Mouse (Mus musculus): ENCODE results near the gene Stpg3.

Gene Stpg3

DNA sequence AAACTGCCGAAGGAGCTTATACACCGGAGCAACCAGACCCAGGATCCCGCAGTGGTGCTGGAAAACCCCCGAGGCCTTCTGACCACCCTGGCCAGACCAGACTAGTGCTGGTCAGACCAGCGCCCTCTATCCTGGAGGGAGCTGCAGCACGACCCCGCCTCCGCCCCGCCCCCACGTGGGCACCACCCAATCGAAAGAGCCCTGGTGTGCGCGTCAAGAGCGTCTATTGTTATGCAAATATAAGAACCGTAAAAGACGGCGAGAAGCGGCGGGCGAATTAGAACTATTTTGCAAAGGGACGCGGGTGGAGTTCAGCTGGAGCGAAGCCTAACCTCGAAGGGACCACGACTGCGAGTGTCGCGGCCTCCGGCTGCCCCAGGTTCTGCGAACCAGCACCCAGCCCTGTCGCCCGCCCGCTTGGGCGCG, 33.9 kb downstream of the Stpg3 start, which contains the start of gene Nrarp:
Gene Nrarp (plus strand): TSS at position 281 of the 426 bp plus-strand sequence.
- in situ Hi-C loops (cut with MboI), result no loop called here

GRCm38 (mm10) chr2:25179566-25180217, 34.7 kb downstream of the Stpg3 start:
- in situ Hi-C loops (cut with MboI), result no loop called here

DNA sequence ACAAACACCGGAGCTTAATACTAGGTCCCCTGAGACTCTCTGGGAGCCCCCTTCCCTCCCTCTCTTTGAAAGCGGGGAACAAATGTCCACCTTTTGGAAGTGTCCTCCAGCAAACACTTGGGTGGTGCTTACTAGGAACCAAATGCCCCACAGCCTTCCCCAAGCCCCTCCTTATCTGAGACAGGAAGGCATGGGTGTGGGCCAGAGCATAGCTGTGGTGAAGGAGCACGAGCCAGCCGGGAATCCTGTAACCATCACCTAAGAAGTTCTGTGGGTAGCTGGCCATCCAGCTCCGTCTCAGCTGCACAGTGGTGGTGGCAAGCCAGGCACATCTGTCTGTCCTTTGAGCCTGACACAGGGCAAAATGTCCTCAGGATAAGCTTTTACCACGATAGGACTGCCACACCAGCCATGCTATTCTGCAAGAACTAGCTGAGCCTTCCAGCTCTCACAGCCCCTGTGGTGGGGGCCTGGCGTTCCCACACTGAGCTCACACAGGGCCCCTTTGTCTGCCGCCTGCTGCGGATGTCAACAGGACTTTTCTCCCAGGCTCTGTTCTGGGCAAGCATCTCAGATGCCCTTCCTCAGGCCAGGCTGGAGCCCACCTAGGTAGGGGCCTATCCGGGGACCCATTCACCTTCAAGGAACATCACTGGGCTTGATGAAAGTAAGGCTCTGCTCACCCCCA, 36.0 kb downstream of the Stpg3 start:
- in situ Hi-C loops (cut with MboI), result no loop called here

DNA sequence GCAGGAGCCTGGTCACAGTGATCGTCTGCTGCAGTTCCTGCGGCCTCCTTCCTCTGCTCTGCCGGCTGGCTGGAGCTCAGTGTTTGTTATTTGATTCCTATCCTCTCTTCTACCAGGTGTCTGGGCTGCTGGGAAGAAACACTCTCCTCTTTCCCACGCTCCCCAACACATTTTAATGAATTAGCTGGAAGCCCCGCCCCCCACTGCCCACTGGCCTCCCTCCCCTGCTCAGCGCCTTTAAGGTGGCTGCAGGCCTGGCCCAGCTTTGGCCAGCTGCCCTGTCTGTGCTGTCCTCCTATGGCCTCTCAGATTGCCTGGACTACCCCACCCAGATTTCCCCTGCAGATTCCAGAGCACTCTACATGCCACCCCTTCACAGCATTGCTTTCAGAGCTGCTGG, 36.8 kb downstream of the Stpg3 start:
- in situ Hi-C loops (cut with MboI), result no loop called here

GRCm38 (mm10) chr2:25177076-25177475, 37.4 kb downstream of the Stpg3 start:
- in situ Hi-C loops (cut with MboI), result no loop called here

- in situ Hi-C loops (cut with MboI), result no loop called here
These were observed 37.9 kb downstream of the Stpg3 start for GRCm38 (mm10) chr2:25176573-25176972.

- in situ Hi-C loops (cut with MboI), result no loop called here
These were observed 38.8 kb downstream of the Stpg3 start for GRCm38 (mm10) chr2:25175690-25176078.

DNA sequence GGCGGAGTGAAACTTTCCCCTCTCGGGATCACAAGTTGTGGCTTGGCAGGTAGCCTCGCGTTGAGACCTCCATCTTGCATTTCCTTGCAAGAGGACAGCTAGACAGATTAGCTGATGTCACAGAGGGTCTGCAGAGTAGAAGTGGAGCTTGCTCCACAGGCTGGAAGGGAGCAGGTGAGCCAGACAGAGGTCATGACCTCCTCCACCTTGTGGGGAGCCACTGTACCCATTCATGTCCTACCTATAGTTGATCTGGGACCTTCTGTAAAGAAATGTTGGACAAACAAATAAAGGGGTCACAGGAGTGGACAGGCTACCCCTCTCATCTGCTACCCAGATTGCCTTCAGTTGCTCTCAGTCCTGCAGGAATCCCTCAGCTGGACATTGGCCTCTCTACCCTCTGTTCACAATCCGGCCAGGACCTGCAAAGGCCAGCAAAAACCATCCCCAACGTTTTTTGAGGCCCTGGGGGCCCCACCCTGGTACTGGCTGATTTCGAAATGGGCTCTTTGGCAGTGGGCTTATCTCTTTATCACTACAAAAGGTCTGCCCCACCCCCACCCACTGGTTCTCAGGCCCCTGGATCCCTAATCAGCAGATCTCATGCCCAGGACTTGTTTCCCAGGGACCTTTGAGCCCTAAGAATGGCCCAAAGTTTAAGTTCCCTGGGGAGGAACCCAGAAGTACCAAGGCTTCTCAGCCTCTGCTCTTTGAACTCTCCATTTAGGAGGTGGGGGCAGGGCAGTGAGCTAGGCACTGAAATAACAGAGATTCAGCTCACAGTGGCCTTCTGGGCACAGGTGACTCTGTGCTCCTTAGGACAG, 39.4 kb downstream of the Stpg3 start:
- in situ Hi-C loops (cut with MboI), result no loop called here

GRCm38 (mm10) chr2:25173821-25174220, 40.6 kb downstream of the Stpg3 start:
- in situ Hi-C loops (cut with MboI), result no loop called here

DNA sequence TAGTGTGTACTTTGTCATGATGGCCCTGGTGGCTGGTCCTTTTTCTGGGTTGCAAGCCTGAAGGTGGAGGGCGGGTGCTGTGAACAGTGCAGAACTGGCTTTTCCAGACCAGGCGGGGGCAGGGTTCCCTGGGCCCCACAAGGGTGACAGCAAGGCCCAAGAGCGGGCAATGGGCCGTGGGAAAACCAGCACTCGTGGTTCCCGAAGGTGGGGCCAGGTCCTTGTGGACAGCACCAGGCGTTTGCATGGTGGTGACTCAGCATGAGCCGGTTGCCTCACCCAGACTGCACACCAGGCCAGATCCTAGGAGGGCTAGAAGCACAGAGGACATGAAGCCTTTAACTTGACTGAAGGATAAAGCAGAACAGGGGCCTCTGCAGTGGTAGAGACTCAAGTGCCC, 41.8 kb downstream of the Stpg3 start:
- in situ Hi-C loops (cut with MboI), result no loop called here

- in situ Hi-C loops (cut with MboI), result no loop called here
These were observed 42.7 kb downstream of the Stpg3 start for GRCm38 (mm10) chr2:25171769-25172153.

DNA sequence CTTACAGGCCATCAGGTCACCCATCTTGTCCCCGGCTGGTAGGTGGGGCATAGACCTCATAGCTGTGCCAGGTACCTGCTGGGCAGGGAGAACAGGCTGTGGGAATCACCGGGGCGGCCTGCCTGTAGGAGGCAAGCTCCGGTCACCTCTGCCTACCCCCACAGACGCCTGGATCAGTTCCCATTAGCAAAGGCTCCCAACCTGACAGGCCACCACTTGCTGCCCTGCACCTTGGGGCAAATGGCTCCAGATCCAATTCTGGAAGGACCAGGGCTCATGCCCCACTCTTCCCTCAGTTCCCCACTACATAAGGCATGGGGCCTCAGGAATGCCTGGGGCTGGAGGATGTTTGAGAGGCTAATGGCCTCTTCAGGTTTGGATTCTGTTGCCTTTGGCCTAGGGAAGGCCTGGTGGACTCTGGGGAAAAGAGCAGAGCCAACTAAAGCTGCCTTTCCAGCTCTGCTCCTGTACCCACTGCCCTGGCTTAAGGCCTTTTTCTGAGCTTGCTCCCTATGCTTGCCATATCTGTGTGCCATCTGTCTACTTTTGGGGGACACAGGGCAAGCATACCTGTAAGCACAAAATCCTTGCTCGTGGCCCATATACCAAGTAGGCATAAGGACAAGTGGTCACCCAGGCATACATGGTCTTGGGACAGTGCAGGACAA, 43.2 kb downstream of the Stpg3 start:
- in situ Hi-C loops (cut with MboI), result no loop called here

DNA sequence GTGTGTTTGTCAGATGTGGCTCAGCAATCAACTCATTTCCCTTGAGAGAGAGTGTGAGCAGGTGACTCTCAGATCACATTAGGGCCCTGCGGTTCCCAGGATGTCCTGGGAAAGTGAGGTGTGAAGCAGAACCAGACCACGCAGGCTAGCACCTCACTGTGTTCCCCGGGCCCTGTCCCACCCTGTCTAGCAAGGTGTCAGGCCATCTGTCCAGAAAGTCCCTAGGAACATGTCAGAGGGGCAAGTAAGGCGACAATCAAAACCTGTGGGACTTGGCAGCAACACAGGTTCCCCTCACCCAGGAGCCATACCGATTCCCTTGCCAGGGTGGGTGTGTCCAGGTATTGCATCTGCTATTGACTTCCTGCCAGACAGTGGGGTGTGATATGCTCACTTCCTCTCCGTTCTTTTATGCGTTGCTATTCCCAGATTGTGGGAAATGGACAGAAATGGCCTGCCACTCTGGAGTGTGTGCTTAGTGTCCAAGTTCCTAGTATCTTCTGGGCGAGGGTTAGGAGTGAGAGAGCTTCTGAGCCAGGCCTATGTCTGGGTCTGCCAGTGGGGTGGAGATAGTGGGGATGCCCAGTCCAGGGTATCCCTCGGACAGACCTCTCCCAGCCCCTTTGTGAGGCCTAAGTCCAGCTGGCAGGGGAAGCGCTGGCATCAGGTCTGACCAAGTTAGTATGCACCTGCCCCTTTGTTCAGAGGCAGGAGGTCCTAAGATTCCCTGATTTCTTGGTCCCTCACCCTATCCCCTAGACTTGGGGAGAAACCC, 43.9 kb downstream of the Stpg3 start:
- in situ Hi-C loops (cut with MboI), result no loop called here

- in situ Hi-C loops (cut with MboI), result no loop called here
These were observed 44.7 kb downstream of the Stpg3 start for GRCm38 (mm10) chr2:25169778-25170177.

GRCm38 (mm10) chr2:25168665-25168978, 45.8 kb downstream of the Stpg3 start:
- in situ Hi-C loops (cut with MboI), result no loop called here

GRCm38 (mm10) chr2:25167919-25168664, 46.3 kb downstream of the Stpg3 start:
- in situ Hi-C loops (cut with MboI), result no loop called here

GRCm38 (mm10) chr2:25167481-25167880, 47.0 kb downstream of the Stpg3 start:
- in situ Hi-C loops (cut with MboI), result no loop called here

All from mature B cell (primary cell).